Mouse (Mus musculus): ENCODE results near the gene Klk1b21. TPM values are rescaled to one million over a fixed set of nuclear protein-coding genes. Genes with fewer than 3 reads are reported as not detected.

Gene Klk1b21
- not detected for polyA plus RNA-seq (2017; shearing (Covaris generic))

DNA sequence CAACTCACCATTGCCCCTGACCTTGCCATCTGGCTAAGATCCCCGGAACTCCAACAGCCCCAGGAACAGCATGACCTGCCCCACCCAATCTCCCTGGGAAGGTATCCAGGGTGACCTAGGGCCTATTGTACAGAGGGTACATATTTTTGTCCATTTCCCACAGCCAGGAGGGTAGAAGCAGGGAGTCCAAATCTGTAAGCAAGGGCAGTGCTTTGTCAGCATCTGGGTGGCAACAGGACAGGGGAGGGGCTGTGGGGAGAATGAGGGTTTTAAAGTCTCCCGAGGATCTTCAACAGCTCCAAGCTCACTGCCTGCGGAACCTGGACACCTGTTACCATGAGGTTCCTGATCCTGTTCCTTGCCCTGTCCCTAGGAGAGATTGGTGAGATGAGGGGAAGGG, at the start of gene Klk1b21:
Gene Klk1b21, plus strand, starts transcription at position 301 of the 400 bp plus-strand sequence.

DNA sequence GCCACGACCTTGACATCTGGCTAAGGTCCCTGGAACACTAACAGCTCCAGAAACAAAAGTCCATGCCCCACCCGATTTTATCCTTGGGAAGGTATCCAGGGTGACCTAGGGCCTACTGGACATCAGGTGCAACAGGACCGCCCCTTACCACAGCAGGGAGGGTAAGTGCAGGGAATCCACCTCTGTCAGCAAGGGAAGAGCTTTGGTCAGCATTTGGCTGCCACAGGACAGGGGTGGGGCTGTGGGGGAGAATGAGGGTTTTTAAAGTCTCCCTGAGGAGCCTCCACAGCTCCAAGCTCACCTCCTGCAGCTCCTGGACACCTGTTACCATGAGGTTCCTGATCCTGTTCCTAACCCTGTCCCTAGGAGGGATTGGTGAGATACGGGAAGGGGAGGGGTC, 10.2 kb downstream of the Klk1b21 start, which contains the start of gene Klk1b22:
Gene Klk1b22, plus strand, starts transcription at position 301 of the 400 bp plus-strand sequence.

DNA sequence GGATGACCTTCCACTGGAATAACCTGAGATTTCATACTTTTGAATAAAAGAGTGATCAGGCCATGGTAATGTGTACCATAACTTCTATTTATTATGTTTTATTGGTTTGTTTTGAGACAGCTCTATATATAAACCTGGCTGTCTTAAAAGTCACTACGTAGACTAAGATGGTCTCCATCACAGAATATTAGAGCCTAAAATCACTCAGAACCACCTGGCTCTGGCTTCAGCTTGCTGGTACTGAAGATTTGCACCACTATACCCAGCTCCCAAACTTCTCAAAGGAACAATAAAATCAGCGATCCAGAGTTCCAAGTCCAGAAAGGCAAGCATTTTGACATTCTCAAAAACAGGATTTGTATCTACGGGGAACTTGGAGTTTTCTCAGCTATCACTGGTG, 34.3 kb downstream of the Klk1b21 start, which contains the start of gene Klk1b16:
Gene Klk1b16, plus strand, starts transcription at position 301 of the 400 bp plus-strand sequence.

Other genes starting within 250 kb of the Klk1b21 start
- gene Klk4, start 221.2 kb upstream of the Klk1b21 start, polyA plus RNA-seq (2017; shearing (Covaris generic)): not detected
- not detected for gene Klk15, start 168.6 kb upstream of the Klk1b21 start, polyA plus RNA-seq (2017; shearing (Covaris generic))
- not detected for gene Klk1b8, start 151.7 kb upstream of the Klk1b21 start, polyA plus RNA-seq (2017; shearing (Covaris generic))
- gene Klk1b1, start 135.6 kb upstream of the Klk1b21 start, polyA plus RNA-seq (2017; shearing (Covaris generic)): not detected
- gene Klk1b9, start 126.3 kb upstream of the Klk1b21 start, polyA plus RNA-seq (2017; shearing (Covaris generic)): 0.55 TPM
- gene Klk1b11, start 106.5 kb upstream of the Klk1b21 start, polyA plus RNA-seq (2017; shearing (Covaris generic)): not detected
- not detected for gene Klk1b26, start 90.2 kb upstream of the Klk1b21 start, polyA plus RNA-seq (2017; shearing (Covaris generic))
- 1.2 TPM for gene Klk1b27, start 50.0 kb upstream of the Klk1b21 start, polyA plus RNA-seq (2017; shearing (Covaris generic))
- not detected for gene Klk1b22, start 10.3 kb downstream of the Klk1b21 start, polyA plus RNA-seq (2017; shearing (Covaris generic))
- gene Klk1b16, start 34.4 kb downstream of the Klk1b21 start, polyA plus RNA-seq (2017; shearing (Covaris generic)): not detected
- not detected for gene Klk1b24, start 85.9 kb downstream of the Klk1b21 start, polyA plus RNA-seq (2017; shearing (Covaris generic))
- not detected for gene Klk1b3, start 95.9 kb downstream of the Klk1b21 start, polyA plus RNA-seq (2017; shearing (Covaris generic))
- not detected for gene Klk1b4, start 105.1 kb downstream of the Klk1b21 start, polyA plus RNA-seq (2017; shearing (Covaris generic))
- gene Klk1b5, start 113.6 kb downstream of the Klk1b21 start, polyA plus RNA-seq (2017; shearing (Covaris generic)): not detected
- not detected for gene Klk1, start 123.0 kb downstream of the Klk1b21 start, polyA plus RNA-seq (2017; shearing (Covaris generic))
- gene Gm36864, start 133.8 kb downstream of the Klk1b21 start, polyA plus RNA-seq (2017; shearing (Covaris generic)): not detected
- 2.1 TPM for gene 1700028J19Rik, start 144.4 kb downstream of the Klk1b21 start, polyA plus RNA-seq (2017; shearing (Covaris generic))
- 189 TPM for gene 2410002F23Rik, start 144.4 kb downstream of the Klk1b21 start, polyA plus RNA-seq (2017; shearing (Covaris generic))
- gene Acp4, start 155.1 kb downstream of the Klk1b21 start, polyA plus RNA-seq (2017; shearing (Covaris generic)): 0.28 TPM
- gene Gm15517, start 159.1 kb downstream of the Klk1b21 start, polyA plus RNA-seq (2017; shearing (Covaris generic)): not detected
- 0.31 TPM for gene Clec11a, start 204.6 kb downstream of the Klk1b21 start, polyA plus RNA-seq (2017; shearing (Covaris generic))
- gene Shank1, start 207.9 kb downstream of the Klk1b21 start, polyA plus RNA-seq (2017; shearing (Covaris generic)): 0.16 TPM

Measured in CD4-positive, CD25-positive, alpha-beta regulatory T cell (primary cell).